8 mouse cellular contexts compared by ENCODE assay signal in genomic region chr10:43901578-43902194, GRCm38 (mm10). TPM values are rescaled to one million over a fixed set of nuclear protein-coding genes. Genes with fewer than 3 reads are reported as not detected.
DNase-seq lines count a peak whose midpoint lies in the region; ATAC-seq and TF ChIP-seq lines count a peak whose summit lies in the region.

TSS of gene Qrsl1 (minus strand) at chr10:43901745.
TSS of gene Rtn4ip1 (plus strand) at chr10:43901807.

- peak; percentile 98 for ATAC-seq in forebrain, embryonic 12.5 days (ENCODE audit: low FRiP score)
- ATAC-seq in heart, postnatal 0 days (ENCODE audit: insufficient read depth, low read depth), result peak; percentile 98
- ATAC-seq in liver, embryonic 16.5 days (ENCODE audit: low read depth), result peak; percentile 97
- peak; percentile 98 for ATAC-seq in neural tube, embryonic 13.5 days (ENCODE audit: low read depth)

- no peak for TF ChIP-seq CTCF in E14TG2a.4 (conservative IDR thresholded peaks at IDR 0.05; ENCODE audit: low read length)
- no peak for TF ChIP-seq CTCF in heart, postnatal 0 days (IDR thresholded peaks at IDR 0.05; ENCODE audit: low read depth)
- TF ChIP-seq CTCF in testis, adult 2 months (IDR thresholded peaks at IDR 0.05; ENCODE audit: control insufficient read depth, insufficient read depth, insufficient replicate concordance, low read depth, low read length), result no peak

- peak within 1 kb of the TSS; percentile 90 for H3K4me3 ChIP-seq in E14TG2a.4 (replicated peaks; ENCODE audit: low read length)
- peak within 1 kb of the TSS; percentile 77 for H3K4me3 ChIP-seq in forebrain, embryonic 12.5 days (replicated peaks)
- H3K4me3 ChIP-seq in heart, postnatal 0 days (ENCODE audit: low read depth, low read length), result peak within 1 kb of the TSS; percentile 92
- peak within 1 kb of the TSS; percentile 87 for H3K4me3 ChIP-seq in liver, embryonic 16.5 days (ENCODE audit: low read depth, low read length)
- peak within 1 kb of the TSS; percentile 80 for H3K4me3 ChIP-seq in neural tube, embryonic 13.5 days
- H3K4me3 ChIP-seq in testis, adult 2 months (ENCODE audit: control insufficient read depth, low read depth, low read length), result peak within 1 kb of the TSS; percentile 96

- peak; percentile 69 for TF ChIP-seq POLR2A in testis, adult 2 months (IDR thresholded peaks at IDR 0.05; ENCODE audit: control insufficient read depth, low read depth, low read length)

- peaks cover 30% of the 10 kb centered on the region for H3K4me1 ChIP-seq in E14TG2a.4 (replicated peaks; ENCODE audit: low read depth, low read length)
- H3K4me1 ChIP-seq in forebrain, embryonic 12.5 days, result peaks cover 17% of the 10 kb centered on the region
- H3K4me1 ChIP-seq in heart, postnatal 0 days (ENCODE audit: control insufficient read depth, insufficient read depth), result peaks cover 20% of the 10 kb centered on the region
- H3K4me1 ChIP-seq in liver, embryonic 16.5 days (ENCODE audit: control insufficient read depth, low read depth, low read length), result peaks cover 10% of the 10 kb centered on the region
- peaks cover 20% of the 10 kb centered on the region for H3K4me1 ChIP-seq in neural tube, embryonic 13.5 days (replicated peaks)
- no peaks in the 10 kb centered on the region for H3K4me1 ChIP-seq in testis, adult 2 months (ENCODE audit: control insufficient read depth, insufficient read depth, low read length)

- no peaks in the 10 kb centered on the region for H3K27me3 ChIP-seq in E14TG2a.4 (ENCODE audit: insufficient read depth, low read length)
- no peaks in the 10 kb centered on the region for H3K27me3 ChIP-seq in forebrain, embryonic 12.5 days
- H3K27me3 ChIP-seq in heart, postnatal 0 days (ENCODE audit: control insufficient read depth, insufficient read depth, low read length), result no peaks in the 10 kb centered on the region
- no peaks in the 10 kb centered on the region for H3K27me3 ChIP-seq in liver, embryonic 16.5 days (ENCODE audit: control insufficient read depth, insufficient read depth, low read depth, low read length)
- no peaks in the 10 kb centered on the region for H3K27me3 ChIP-seq in neural tube, embryonic 13.5 days
- H3K27me3 ChIP-seq in testis, adult 2 months (ENCODE audit: control insufficient read depth, insufficient read depth, low read length), result no peaks in the 10 kb centered on the region

- H3K27ac ChIP-seq in forebrain, embryonic 12.5 days, result peak within 1 kb of the TSS; percentile 68; the same call in 1 of the 2 replicates
- peak within 1 kb of the TSS; percentile 92 for H3K27ac ChIP-seq in heart, postnatal 0 days (ENCODE audit: low read depth)
- H3K27ac ChIP-seq in liver, embryonic 16.5 days (ENCODE audit: low read length), result no peak within 1 kb of the TSS
- peak within 1 kb of the TSS; percentile 72 for H3K27ac ChIP-seq in neural tube, embryonic 13.5 days (replicated peaks)
- H3K27ac ChIP-seq in testis, adult 2 months (ENCODE audit: control insufficient read depth, insufficient read depth, low read depth, low read length), result peak within 1 kb of the TSS; percentile 95

- peaks cover 18% of the 10 kb centered on the region for H3K36me3 ChIP-seq in E14TG2a.4 (ENCODE audit: insufficient read depth, low read length)
- no peaks in the 10 kb centered on the region; the same call in 1 of the 2 replicates for H3K36me3 ChIP-seq in forebrain, embryonic 12.5 days (replicated peaks)
- peaks cover 3% of the 10 kb centered on the region; the same call in 1 of the 2 replicates for H3K36me3 ChIP-seq in heart, postnatal 0 days (replicated peaks; ENCODE audit: control insufficient read depth, insufficient read depth, low read length)
- H3K36me3 ChIP-seq in liver, embryonic 16.5 days (ENCODE audit: control insufficient read depth, insufficient read depth), result no peaks in the 10 kb centered on the region
- H3K36me3 ChIP-seq in neural tube, embryonic 13.5 days, result no peaks in the 10 kb centered on the region
- no peaks in the 10 kb centered on the region for H3K36me3 ChIP-seq in testis, adult 2 months (ENCODE audit: control insufficient read depth, insufficient read depth, low read length)

- DNase-seq in c-Kit-positive CD71-positive TER-119-positive erythroid progenitor cells, embryonic 14.5 days (ENCODE audit: low spot score), result peak; percentile 90
- peak; percentile 94 for DNase-seq in heart, postnatal 0 days (ENCODE audit: low spot score)
- DNase-seq in kidney, postnatal 4 days, result peak; percentile 94 to 96

- H3K9ac ChIP-seq in forebrain, embryonic 12.5 days, result peak within 1 kb of the TSS; percentile 68
- H3K9ac ChIP-seq in heart, postnatal 0 days (replicated peaks; ENCODE audit: low read depth, low read length), result peak within 1 kb of the TSS; percentile 80
- H3K9ac ChIP-seq in liver, embryonic 16.5 days (ENCODE audit: low read depth, low read length), result peak within 1 kb of the TSS; percentile 70
- H3K9ac ChIP-seq in neural tube, embryonic 13.5 days, result peak within 1 kb of the TSS; percentile 79

- H3K9me3 ChIP-seq in E14TG2a.4 (ENCODE audit: low read length), result no peaks in the 10 kb centered on the region
- H3K9me3 ChIP-seq in forebrain, embryonic 12.5 days, result no peaks in the 10 kb centered on the region
- no peaks in the 10 kb centered on the region for H3K9me3 ChIP-seq in heart, postnatal 0 days (replicated peaks; ENCODE audit: control insufficient read depth, low read length)
- no peaks in the 10 kb centered on the region for H3K9me3 ChIP-seq in liver, embryonic 16.5 days (replicated peaks; ENCODE audit: control insufficient read depth, low read length)
- H3K9me3 ChIP-seq in neural tube, embryonic 13.5 days, result no peaks in the 10 kb centered on the region

- under 1% methylated on average over 40 of the region's 40 CpGs for WGBS in forebrain, embryonic 12.5 days
- WGBS in heart, postnatal 0 days, result 0% methylated on average over 40 of the region's 40 CpGs
- WGBS in liver, embryonic 16.5 days (ENCODE audit: insufficient replicate concordance), result under 1% methylated on average over 40 of the region's 40 CpGs
- WGBS in neural tube, embryonic 13.5 days, result under 1% methylated on average over 40 of the region's 40 CpGs

- TF ChIP-seq EP300 in heart, postnatal 0 days (IDR thresholded peaks at IDR 0.05; ENCODE audit: low read depth), result no peak; the same call in 1 of the 2 replicates

- peak within 1 kb of the TSS; percentile 71 for H3K4me2 ChIP-seq in forebrain, embryonic 12.5 days
- H3K4me2 ChIP-seq in heart, postnatal 0 days (ENCODE audit: low read depth, low read length), result peak within 1 kb of the TSS; percentile 73
- H3K4me2 ChIP-seq in liver, embryonic 16.5 days (ENCODE audit: low read depth, low read length), result peak within 1 kb of the TSS; percentile 87
- peak within 1 kb of the TSS; percentile 79 for H3K4me2 ChIP-seq in neural tube, embryonic 13.5 days

RNA-seq across cellular contexts. Expression of gene Qrsl1, which starts in this region (rescaled TPM):
- 25.3 and 26.8 TPM in 2 replicates for polyA plus RNA-seq in forebrain, embryonic 12.5 days (2016; fragmentation: Nextera tagmentation; extraction: Ambion mirVana)
- 25.7 and 30.0 TPM in 2 replicates for total RNA-seq in heart, postnatal 0 days (2014; rRNA removed; ENCODE audit: low replicate concordance)
- 35.2 and 37.4 TPM in 2 replicates for polyA plus RNA-seq in heart, postnatal 0 days (2015; fragmentation: Nextera tagmentation; extraction: Ambion mirVana)
- polyA plus RNA-seq in liver, embryonic 16.5 days (2015; fragmentation: Nextera tagmentation; extraction: Ambion mirVana), result 5.1 and 5.7 TPM in 2 replicates
- 23.0 and 24.1 TPM in 2 replicates for polyA plus RNA-seq in neural tube, embryonic 13.5 days (2015; fragmentation: Nextera tagmentation; extraction: Ambion mirVana)
- 12.0 and 12.9 TPM in 2 replicates for polyA plus RNA-seq in testis, adult 2 months (2012; rRNA removed)

RNA-seq across cellular contexts. Expression of gene Rtn4ip1, which starts in this region (rescaled TPM):
- 20.3 and 21.0 TPM in 2 replicates for polyA plus RNA-seq in forebrain, embryonic 12.5 days (2016; fragmentation: Nextera tagmentation; extraction: Ambion mirVana)
- total RNA-seq in heart, postnatal 0 days (2014; rRNA removed; ENCODE audit: low replicate concordance), result 12.0 and 16.8 TPM in 2 replicates
- 32.7 and 32.9 TPM in 2 replicates for polyA plus RNA-seq in heart, postnatal 0 days (2015; fragmentation: Nextera tagmentation; extraction: Ambion mirVana)
- polyA plus RNA-seq in liver, embryonic 16.5 days (2015; fragmentation: Nextera tagmentation; extraction: Ambion mirVana), result 7.9 and 9.2 TPM in 2 replicates
- polyA plus RNA-seq in neural tube, embryonic 13.5 days (2015; fragmentation: Nextera tagmentation; extraction: Ambion mirVana), result 15.8 and 16.5 TPM in 2 replicates
- 16.9 and 20.8 TPM in 2 replicates for polyA plus RNA-seq in testis, adult 2 months (2012; rRNA removed)
